Mouse (Mus musculus) brain, embryonic 14.5 days (tissue): ENCODE results near the gene Mamdc4.

Source experiments
- CTCF ChIP-seq: fragments of 200-500 bp; IDR thresholded peaks from 2 replicates; pipeline ENCODE4 v1.5.1; 2012; ENCODE audit warnings: inconsistent platforms, mild to moderate bottlenecking, moderate library complexity, borderline replicate concordance; ENCODE audit not compliant: insufficient read depth, insufficient read length; ENCODE audit errors: extremely low read depth
- POLR2A ChIP-seq: fragments of 200-500 bp; IDR thresholded peaks from 2 replicates; pipeline ENCODE4 v1.6.1; 2012; ENCODE audit warnings: mild to moderate bottlenecking, inconsistent platforms, borderline replicate concordance; ENCODE audit not compliant: poor library complexity, insufficient read depth, insufficient read length, severe bottlenecking; ENCODE audit errors: extremely low read depth

DNA sequence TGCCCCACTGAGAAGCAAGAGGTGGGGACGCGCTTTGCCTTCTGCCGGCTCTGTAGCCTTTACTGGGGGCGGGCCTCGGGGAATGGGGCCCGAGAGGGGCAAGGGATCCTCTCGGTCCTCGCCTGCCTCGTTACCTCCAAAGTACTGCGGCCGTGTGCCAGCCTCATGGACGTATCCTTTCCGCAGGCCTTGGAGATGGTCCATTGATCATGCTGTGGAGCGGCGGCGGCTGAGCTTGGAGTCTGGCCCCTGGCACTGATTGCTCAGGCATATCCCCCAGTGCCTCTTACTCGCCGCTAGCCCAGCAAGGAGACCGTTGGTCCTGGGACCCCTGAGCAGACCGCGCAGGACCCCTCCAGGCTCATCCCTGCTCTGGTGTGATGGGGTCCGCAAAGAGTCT, 41.8 kb upstream of the Mamdc4 start:
- TF ChIP-seq CTCF (no peak), POLR2A (no peak)
